11 mouse cellular contexts compared by ENCODE assay signal in the genomic region with DNA sequence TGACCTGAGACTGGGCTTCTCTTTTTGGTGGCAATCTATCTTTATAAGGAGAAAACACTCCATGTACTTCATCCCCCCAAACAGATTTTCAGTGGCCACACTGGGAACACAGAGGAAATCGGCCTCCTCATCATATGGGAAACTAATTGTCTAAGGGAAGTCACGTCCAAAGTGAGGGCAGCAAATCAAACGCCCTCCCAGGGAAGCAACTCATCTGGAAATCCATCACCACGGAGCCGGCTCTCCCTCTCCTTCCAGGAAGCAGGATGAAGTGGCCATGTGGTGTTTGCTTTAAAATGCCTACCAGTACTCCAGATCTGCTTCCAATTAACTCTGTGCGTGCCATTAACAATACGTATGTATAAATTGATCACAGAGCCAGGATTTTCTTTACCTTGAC.
DNase-seq lines count a peak whose midpoint lies in the region; TF ChIP-seq lines count a peak whose summit lies in the region.
"Had no signal": no experiment of that assay in that cellular context is flagged by ENCODE, and none has a peak within 500 bp of the region (broad histone marks: within the 10 kb centered on the region; RNA-seq: fewer than 3 reads in every experiment).

No protein-coding gene starts in this region.

- no peak for TF ChIP-seq CTCF in brain, embryonic 14.5 days (IDR thresholded peaks at IDR 0.05; ENCODE audit: borderline replicate concordance, extremely low read depth, insufficient read depth, insufficient read length)

- DNase-seq in brain, embryonic 14.5 days (ENCODE audit: low read depth) = peak; percentile 9
- peak; percentile 76 for DNase-seq in embryo, embryonic 10 days (ENCODE audit: low spot score)
- peak; percentile 78 for DNase-seq in forelimb bud, embryonic 11.5 days (ENCODE audit: low read depth, low spot score)
- DNase-seq in heart, postnatal 4 days = peak; percentile 22
- DNase-seq in frontal cortex, postnatal 25 days (ENCODE audit: low spot score in 2 of 2) = no peak
- DNase-seq in lung, postnatal 14 days = no peak
- DNase-seq in right cerebral cortex, postnatal 36 days (ENCODE audit: low spot score in 2 of 2) = no peak
- DNase-seq: cerebellum, adult 9-11 months; kidney, adult 8-10 months; layer of hippocampus, adult 9-11 months; lung, adult 2 months had no signal

- no peak for TF ChIP-seq POLR2A in brain, embryonic 14.5 days (IDR thresholded peaks at IDR 0.05; ENCODE audit: borderline replicate concordance, extremely low read depth, insufficient read depth, insufficient read length, poor library complexity, severe bottlenecking)

Comparison
In these comparisons a context has a peak if more than half of its experiments do, and no peak if none do; other contexts are left out.
1. DNase-seq: peak in brain, embryonic 14.5 days (single experiment), embryo, embryonic 10 days (single experiment), forelimb bud, embryonic 11.5 days (single experiment) and heart, postnatal 4 days (single experiment); none in frontal cortex, postnatal 25 days (0 of 2), lung, postnatal 14 days (single experiment) and right cerebral cortex, postnatal 36 days (0 of 2).